Mouse (Mus musculus) effector memory CD4-positive, alpha-beta T cell, adult 7 months (primary cell): Measurements from ENCODE around the gene Ercc2. TPM values are rescaled to one million over a fixed set of nuclear protein-coding genes. Genes with fewer than 3 reads are reported as not detected.

Experiments used
- polyA plus RNA-seq: library from polyadenylated mRNA; unstranded; fragments of 100-300 nt; shearing (Covaris generic); gene quantifications from one replicate; pipeline ENCODE4 v1.2.1, GENCODE M21; 2017

The Ercc2 gene
- polyA plus RNA-seq = 8.5 TPM

GRCm38 (mm10) chr7:19381377-19382165 is at the start of gene Ercc2:
Gene Ercc2 (plus strand): TSS chr7:19382010.

GRCm38 (mm10) chr7:19344237-19344847 is 37.5 kb upstream of the Ercc2 start, which contains the start of gene Ercc1:
Gene Ercc1 (plus strand): TSS chr7:19344778.

GRCm38 (mm10) chr7:19359299-19359891 is 22.4 kb upstream of the Ercc2 start, which contains the start of the genes Cd3eap and Ppp1r13l:
Gene Cd3eap (minus strand): TSS chr7:19359483.
Gene Ppp1r13l (plus strand): TSS chr7:19359749.

GRCm38 (mm10) chr7:19403731-19404296 is 22.0 kb downstream of the Ercc2 start, which contains the start of gene Klc3:
Gene Klc3 (minus strand): TSS chr7:19404104.

GRCm38 (mm10) chr7:19404476-19404875 is 22.7 kb downstream of the Ercc2 start, which contains the start of gene Ckm:
Gene Ckm (plus strand): TSS chr7:19404776.

Other genes with a start within 250 kb of the Ercc2 start
- gene Qpctl, start 232.7 kb upstream of the Ercc2 start, polyA plus RNA-seq = 9.3 TPM
- gene Snrpd2, start 232.3 kb upstream of the Ercc2 start, polyA plus RNA-seq = 34.4 TPM
- not detected for gene Gipr, start 215.9 kb upstream of the Ercc2 start, polyA plus RNA-seq
- 11.0 TPM for gene Eml2, start 205.6 kb upstream of the Ercc2 start, polyA plus RNA-seq
- gene Gpr4, start 169.5 kb upstream of the Ercc2 start, polyA plus RNA-seq = not detected
- 66.0 TPM for gene Opa3, start 153.7 kb upstream of the Ercc2 start, polyA plus RNA-seq
- 205 TPM for gene Vasp, start 110.2 kb upstream of the Ercc2 start, polyA plus RNA-seq
- gene Ppm1n, start 101.9 kb upstream of the Ercc2 start, polyA plus RNA-seq = 3.0 TPM
- 0.50 TPM for gene Rtn2, start 99.4 kb upstream of the Ercc2 start, polyA plus RNA-seq
- 39.6 TPM for gene Fosb, start 72.0 kb upstream of the Ercc2 start, polyA plus RNA-seq
- 64.9 TPM for gene Ercc1, start 37.2 kb upstream of the Ercc2 start, polyA plus RNA-seq
- gene Cd3eap, start 22.5 kb upstream of the Ercc2 start, polyA plus RNA-seq = 5.2 TPM
- 0.84 TPM for gene Ppp1r13l, start 22.3 kb upstream of the Ercc2 start, polyA plus RNA-seq
- 4.7 TPM for gene Klc3, start 22.1 kb downstream of the Ercc2 start, polyA plus RNA-seq
- 0.18 TPM for gene Ckm, start 22.8 kb downstream of the Ercc2 start, polyA plus RNA-seq
- gene Mark4, start 76.8 kb downstream of the Ercc2 start, polyA plus RNA-seq = 6.2 TPM
- gene Exoc3l2, start 81.3 kb downstream of the Ercc2 start, polyA plus RNA-seq = not detected
- gene Bloc1s3, start 126.4 kb downstream of the Ercc2 start, polyA plus RNA-seq = 3.8 TPM
- gene Trappc6a, start 126.4 kb downstream of the Ercc2 start, polyA plus RNA-seq = 48.8 TPM
- not detected for gene Nkpd1, start 135.8 kb downstream of the Ercc2 start, polyA plus RNA-seq
- 15.6 TPM for gene Ppp1r37, start 181.1 kb downstream of the Ercc2 start, polyA plus RNA-seq
- 1.8 TPM for gene Zfp296, start 195.3 kb downstream of the Ercc2 start, polyA plus RNA-seq
- 105 TPM for gene Gemin7, start 195.6 kb downstream of the Ercc2 start, polyA plus RNA-seq
- gene Clasrp, start 222.5 kb downstream of the Ercc2 start, polyA plus RNA-seq = 49.4 TPM
- gene Relb, start 247.4 kb downstream of the Ercc2 start, polyA plus RNA-seq = 249 TPM